Mouse (Mus musculus): ENCODE results near the gene Susd6. TPM values are rescaled to one million over a fixed set of nuclear protein-coding genes. Genes with fewer than 3 reads are reported as not detected.

Gene Susd6
- polyA plus RNA-seq, 1 experiment from 2014 or later = 13.8 TPM

GRCm38 (mm10) chr12:80832313-80832712, 42.0 kb downstream of the Susd6 start:
- peaks cover 11% of the 10 kb centered on the region for H3K4me1 ChIP-seq
- H3K27ac ChIP-seq = no peak overlapping the region
- no peak overlapping the region for H3K4me2 ChIP-seq
- H3K9me3 ChIP-seq (replicated peaks) = no peaks in the 10 kb centered on the region
- ATAC-seq = no peak
- H3K27me3 ChIP-seq = no peaks in the 10 kb centered on the region
- H3K9ac ChIP-seq = no peak overlapping the region
- 0 out of 2 replicates have a peak, but pooled peaks cover 4% of the 10 kb centered on the region for H3K36me3 ChIP-seq (ENCODE audit: poor library complexity, severe bottlenecking)
- H3K4me3 ChIP-seq = no peak overlapping the region
- WGBS = 88% methylated on average over 1 of the region's 1 CpGs

GRCm38 (mm10) chr12:80833541-80833940, 43.2 kb downstream of the Susd6 start:
- Histone ChIP-seq H3K36me3 (ENCODE audit: poor library complexity, severe bottlenecking) (0 out of 2 replicates have a peak, but pooled peaks cover 4% of the 10 kb centered on the region), H3K4me1 (peaks cover 7% of the 10 kb centered on the region; the same call in 1 of the 2 replicates), H3K4me2 (no peak overlapping the region), H3K4me3 (no peak overlapping the region), H3K9ac (no peak overlapping the region), H3K27ac (no peak overlapping the region), H3K9me3 (replicated peaks) (no peaks in the 10 kb centered on the region), H3K27me3 (no peaks in the 10 kb centered on the region)
- 74% methylated on average over 2 of the region's 2 CpGs for WGBS
- no peak for ATAC-seq

GRCm38 (mm10) chr12:80834156-80834900, 44.0 kb downstream of the Susd6 start:
- H3K36me3 ChIP-seq (ENCODE audit: poor library complexity, severe bottlenecking) = 0 out of 2 replicates have a peak, but pooled peaks cover 3% of the 10 kb centered on the region
- no peak for ATAC-seq
- H3K9ac ChIP-seq = no peak overlapping the region
- no peak overlapping the region for H3K27ac ChIP-seq
- H3K4me1 ChIP-seq = peaks cover 7% of the 10 kb centered on the region; the same call in 1 of the 2 replicates
- H3K9me3 ChIP-seq (replicated peaks) = no peaks in the 10 kb centered on the region
- WGBS = 95% methylated on average over 3 of the region's 3 CpGs
- no peak overlapping the region for H3K4me2 ChIP-seq
- H3K27me3 ChIP-seq = no peaks in the 10 kb centered on the region
- no peak overlapping the region for H3K4me3 ChIP-seq

GRCm38 (mm10) chr12:80834901-80835570, 44.7 kb downstream of the Susd6 start:
- no peak for ATAC-seq
- Histone ChIP-seq H3K36me3 (ENCODE audit: poor library complexity, severe bottlenecking) (no peaks in the 10 kb centered on the region), H3K9ac (no peak overlapping the region), H3K4me1 (peaks cover 7% of the 10 kb centered on the region; the same call in 1 of the 2 replicates), H3K27ac (no peak overlapping the region), H3K27me3 (no peaks in the 10 kb centered on the region), H3K4me2 (no peak overlapping the region), H3K4me3 (no peak overlapping the region), H3K9me3 (replicated peaks) (no peaks in the 10 kb centered on the region)
- WGBS = 90% methylated on average over 3 of the region's 8 CpGs

GRCm38 (mm10) chr12:80837614-80838013, 47.3 kb downstream of the Susd6 start:
- Histone ChIP-seq H3K9me3 (replicated peaks) (no peaks in the 10 kb centered on the region), H3K27me3 (no peaks in the 10 kb centered on the region), H3K4me1 (peaks cover 7% of the 10 kb centered on the region), H3K27ac (no peak overlapping the region), H3K9ac (no peak overlapping the region), H3K36me3 (ENCODE audit: poor library complexity, severe bottlenecking) (no peaks in the 10 kb centered on the region), H3K4me3 (no peak overlapping the region), H3K4me2 (no peak overlapping the region)
- no peak for ATAC-seq
- WGBS = 80% methylated on average over 3 of the region's 3 CpGs

- Histone ChIP-seq H3K9me3 (replicated peaks) (no peaks in the 10 kb centered on the region), H3K27ac (no peak overlapping the region), H3K36me3 (ENCODE audit: poor library complexity, severe bottlenecking) (no peaks in the 10 kb centered on the region), H3K4me1 (peaks cover 6% of the 10 kb centered on the region), H3K4me3 (no peak overlapping the region), H3K4me2 (no peak overlapping the region), H3K9ac (no peak overlapping the region), H3K27me3 (no peaks in the 10 kb centered on the region)
- ATAC-seq = no peak
These were observed 48.0 kb downstream of the Susd6 start for GRCm38 (mm10) chr12:80838271-80838670.

GRCm38 (mm10) chr12:80838787-80839186, 48.5 kb downstream of the Susd6 start:
- H3K27me3 ChIP-seq = no peaks in the 10 kb centered on the region
- peaks cover 7% of the 10 kb centered on the region for H3K4me1 ChIP-seq
- no peak overlapping the region for H3K9ac ChIP-seq
- ATAC-seq = no peak
- no peaks in the 10 kb centered on the region for H3K9me3 ChIP-seq (replicated peaks)
- H3K36me3 ChIP-seq (ENCODE audit: poor library complexity, severe bottlenecking) = no peaks in the 10 kb centered on the region
- no peak overlapping the region for H3K4me3 ChIP-seq
- whole genome bisulfite sequencing = 83% methylated on average over 2 of the region's 2 CpGs
- no peak overlapping the region for H3K27ac ChIP-seq
- no peak overlapping the region for H3K4me2 ChIP-seq

GRCm38 (mm10) chr12:80839631-80840030, 49.3 kb downstream of the Susd6 start:
- no peak overlapping the region for H3K9ac ChIP-seq
- H3K27me3 ChIP-seq = no peaks in the 10 kb centered on the region
- H3K4me3 ChIP-seq = no peak overlapping the region
- no peak for ATAC-seq
- H3K4me2 ChIP-seq = no peak overlapping the region
- 72% methylated on average over 2 of the region's 2 CpGs for WGBS
- H3K36me3 ChIP-seq (ENCODE audit: poor library complexity, severe bottlenecking) = no peaks in the 10 kb centered on the region
- peaks cover 15% of the 10 kb centered on the region for H3K4me1 ChIP-seq
- no peaks in the 10 kb centered on the region for H3K9me3 ChIP-seq (replicated peaks)
- H3K27ac ChIP-seq = no peak overlapping the region

- peaks cover 19% of the 10 kb centered on the region for H3K4me1 ChIP-seq
- no peaks in the 10 kb centered on the region for H3K27me3 ChIP-seq
- no peak overlapping the region for H3K9ac ChIP-seq
- H3K27ac ChIP-seq = no peak overlapping the region
- ATAC-seq = no peak
- no peaks in the 10 kb centered on the region for H3K36me3 ChIP-seq (ENCODE audit: poor library complexity, severe bottlenecking)
- H3K9me3 ChIP-seq (replicated peaks) = no peaks in the 10 kb centered on the region
- 95% methylated on average over 1 of the region's 1 CpGs for WGBS
- H3K4me3 ChIP-seq = no peak overlapping the region
- no peak overlapping the region for H3K4me2 ChIP-seq
These were observed 51.3 kb downstream of the Susd6 start for GRCm38 (mm10) chr12:80841618-80842017.

- peaks cover 23% of the 10 kb centered on the region for H3K4me1 ChIP-seq
- ATAC-seq = no peak
- H3K4me2 ChIP-seq = no peak overlapping the region
- H3K27ac ChIP-seq = no peak overlapping the region
- no peaks in the 10 kb centered on the region for H3K9me3 ChIP-seq (replicated peaks)
- H3K27me3 ChIP-seq = no peaks in the 10 kb centered on the region
- no peak overlapping the region for H3K9ac ChIP-seq
- 100% methylated on average over 1 of the region's 1 CpGs for WGBS
- no peak overlapping the region for H3K4me3 ChIP-seq
- H3K36me3 ChIP-seq (ENCODE audit: poor library complexity, severe bottlenecking) = no peaks in the 10 kb centered on the region
These were observed 52.3 kb downstream of the Susd6 start for GRCm38 (mm10) chr12:80842609-80843008.

GRCm38 (mm10) chr12:80843236-80843635, 52.9 kb downstream of the Susd6 start:
- H3K4me2 ChIP-seq = no peak overlapping the region
- H3K9ac ChIP-seq = no peak overlapping the region
- no peaks in the 10 kb centered on the region for H3K36me3 ChIP-seq (ENCODE audit: poor library complexity, severe bottlenecking)
- H3K4me3 ChIP-seq = no peak overlapping the region
- no peak for ATAC-seq
- peaks cover 23% of the 10 kb centered on the region for H3K4me1 ChIP-seq
- H3K27ac ChIP-seq = no peak overlapping the region
- 83% methylated on average over 2 of the region's 2 CpGs for WGBS
- no peaks in the 10 kb centered on the region for H3K27me3 ChIP-seq
- no peaks in the 10 kb centered on the region for H3K9me3 ChIP-seq (replicated peaks)

- ATAC-seq = no peak
- H3K27me3 ChIP-seq = no peaks in the 10 kb centered on the region
- no peak overlapping the region; the same call in 1 of the 2 replicates for H3K27ac ChIP-seq
- H3K4me3 ChIP-seq = no peak overlapping the region
- H3K4me1 ChIP-seq = peaks cover 23% of the 10 kb centered on the region
- H3K9ac ChIP-seq = no peak overlapping the region
- H3K4me2 ChIP-seq = no peak overlapping the region
- H3K36me3 ChIP-seq (ENCODE audit: poor library complexity, severe bottlenecking) = no peaks in the 10 kb centered on the region
- no peaks in the 10 kb centered on the region for H3K9me3 ChIP-seq (replicated peaks)
- 83% methylated on average over 4 of the region's 4 CpGs for WGBS
These were observed 53.5 kb downstream of the Susd6 start for GRCm38 (mm10) chr12:80843651-80844444.
